Mouse (Mus musculus) lung, embryonic 16.5 days (tissue): ENCODE results near the gene Arhgef6. TPM values are rescaled to one million over a fixed set of nuclear protein-coding genes. Genes with fewer than 3 reads are reported as not detected.
A peak's percentile ranks its signal among the peaks of the same experiment; 100 is the strongest.

Experiments
- ATAC-seq: fragments of 200-750 bp; cut with Nextera tagmentation; 2 replicates; pipeline ENCODE4 v1.8.0; 2017; ENCODE audit warnings: low read depth, mild to moderate bottlenecking, moderate library complexity
- H3K27ac ChIP-seq: fragments of 300-500 bp; sonication (generic); 2 replicates; pipeline ENCODE4 v1.5.1; 2014; ENCODE audit warnings: mild to moderate bottlenecking, control low read depth, low read length
- H3K27me3 ChIP-seq: fragments of 300-500 bp; sonication (generic); 2 replicates; pipeline ENCODE4 v1.6.1; 2014; ENCODE audit warnings: low read depth, low read length, mixed read lengths; ENCODE audit not compliant: control insufficient read depth, insufficient read depth
- H3K36me3 ChIP-seq: fragments of 300-500 bp; sonication (generic); 2 replicates; pipeline ENCODE4 v1.6.1; 2014; ENCODE audit warnings: low read length; ENCODE audit not compliant: control insufficient read depth, insufficient read depth
- H3K4me1 ChIP-seq: fragments of 300-500 bp; sonication (generic); replicated peaks from 2 replicates; pipeline ENCODE4 v1.6.1; 2014; ENCODE audit warnings: low read length, mixed read lengths; ENCODE audit not compliant: control insufficient read depth, insufficient read depth
- H3K4me2 ChIP-seq: fragments of 300-500 bp; sonication (generic); 2 replicates; pipeline ENCODE4 v1.6.1; 2014; ENCODE audit warnings: low read depth, low read length, control low read depth
- H3K4me3 ChIP-seq: fragments of 300-500 bp; sonication (generic); 2 replicates; pipeline ENCODE4 v1.5.1; 2014; ENCODE audit warnings: mild to moderate bottlenecking, low read length, control low read depth
- H3K9ac ChIP-seq: fragments of 300-500 bp; sonication (generic); 2 replicates; pipeline ENCODE4 v1.6.1; 2014; ENCODE audit warnings: low read length, control low read depth
- H3K9me3 ChIP-seq: fragments of 300-500 bp; sonication (generic); 2 replicates; pipeline ENCODE4 v1.6.1; 2016; ENCODE audit warnings: low read length; ENCODE audit not compliant: control insufficient read depth
- WGBS: fragments of 180-500 bp; shearing (Covaris S2); extraction: QIAGEN DNeasy Blood & Tissue Kit; methylation state at CpG from one replicate; pipeline ENCODE4 v1.1.7; 2014; 5-methylcytosine and 5-hydroxymethylcytosine counted together
- polyA plus RNA-seq: library from polyadenylated mRNA; unstranded; fragments of >200 nt; fragmentation: Nextera tagmentation; extraction: Ambion mirVana; gene quantifications from 2 replicates; pipeline ENCODE4 v1.2.1, GENCODE M21; 2015

Gene Arhgef6
- polyA plus RNA-seq, 1 experiment from 2014 or later: 26.4 TPM

GRCm38 (mm10) chrX:57309993-57310392 is 28.5 kb downstream of the Arhgef6 start:
- Histone ChIP-seq H3K9ac (no peak overlapping the region), H3K9me3 (no peaks in the 10 kb centered on the region), H3K27ac (no peak overlapping the region), H3K4me1 (no peaks in the 10 kb centered on the region), H3K4me3 (no peak overlapping the region), H3K36me3 (no peaks in the 10 kb centered on the region), H3K27me3 (no peaks in the 10 kb centered on the region), H3K4me2 (no peak overlapping the region)
- no peak for ATAC-seq
- WGBS: 50% methylated on average over 1 of the region's 2 CpGs

GRCm38 (mm10) chrX:57306747-57307146 is 31.8 kb downstream of the Arhgef6 start:
- Histone ChIP-seq H3K9me3 (no peaks in the 10 kb centered on the region), H3K4me2 (no peak overlapping the region), H3K4me1 (no peaks in the 10 kb centered on the region), H3K27me3 (no peaks in the 10 kb centered on the region), H3K27ac (no peak overlapping the region), H3K36me3 (no peaks in the 10 kb centered on the region), H3K4me3 (no peak overlapping the region), H3K9ac (no peak overlapping the region)
- ATAC-seq: no peak
- WGBS: 73% methylated on average over 6 of the region's 6 CpGs

- H3K4me2 ChIP-seq: no peak overlapping the region
- H3K9ac ChIP-seq: no peak overlapping the region
- no peaks in the 10 kb centered on the region for H3K9me3 ChIP-seq
- no peaks in the 10 kb centered on the region for H3K4me1 ChIP-seq
- H3K4me3 ChIP-seq: no peak overlapping the region
- H3K36me3 ChIP-seq: no peaks in the 10 kb centered on the region
- no peak overlapping the region for H3K27ac ChIP-seq
- WGBS: 77% methylated on average over 3 of the region's 3 CpGs
- no peaks in the 10 kb centered on the region for H3K27me3 ChIP-seq
- ATAC-seq: no peak
Measured at GRCm38 (mm10) chrX:57304784-57305287, 33.7 kb downstream of the Arhgef6 start.

GRCm38 (mm10) chrX:57303188-57303878 is 35.2 kb downstream of the Arhgef6 start:
- WGBS: 54% methylated on average over 8 of the region's 8 CpGs
- 0 out of 2 replicates have a peak overlapping the region, but pooled peaks have one; percentile 27 for H3K27ac ChIP-seq
- H3K4me2 ChIP-seq: no peak overlapping the region
- ATAC-seq: no peak
- no peak overlapping the region for H3K9ac ChIP-seq
- H3K4me1 ChIP-seq: no peaks in the 10 kb centered on the region
- no peaks in the 10 kb centered on the region for H3K36me3 ChIP-seq
- H3K4me3 ChIP-seq: no peak overlapping the region
- H3K27me3 ChIP-seq: no peaks in the 10 kb centered on the region
- H3K9me3 ChIP-seq: no peaks in the 10 kb centered on the region

GRCm38 (mm10) chrX:57298946-57299345 is 39.6 kb downstream of the Arhgef6 start:
- H3K27me3 ChIP-seq: no peaks in the 10 kb centered on the region
- H3K36me3 ChIP-seq: no peaks in the 10 kb centered on the region
- no peak overlapping the region for H3K4me2 ChIP-seq
- H3K4me1 ChIP-seq: no peaks in the 10 kb centered on the region
- 40% methylated on average over 7 of the region's 7 CpGs for WGBS
- H3K27ac ChIP-seq: no peak overlapping the region
- H3K4me3 ChIP-seq: no peak overlapping the region
- no peak for ATAC-seq
- no peaks in the 10 kb centered on the region for H3K9me3 ChIP-seq
- no peak overlapping the region for H3K9ac ChIP-seq

- no peaks in the 10 kb centered on the region for H3K27me3 ChIP-seq
- no peak overlapping the region for H3K27ac ChIP-seq
- ATAC-seq: no peak
- H3K9ac ChIP-seq: no peak overlapping the region
- H3K9me3 ChIP-seq: no peaks in the 10 kb centered on the region
- H3K4me1 ChIP-seq: no peaks in the 10 kb centered on the region
- no peak overlapping the region for H3K4me2 ChIP-seq
- H3K36me3 ChIP-seq: no peaks in the 10 kb centered on the region
- 61% methylated on average over 3 of the region's 3 CpGs for WGBS
- no peak overlapping the region for H3K4me3 ChIP-seq
Measured at GRCm38 (mm10) chrX:57288458-57288857, 50.1 kb downstream of the Arhgef6 start.

- WGBS: 72% methylated on average over 9 of the region's 9 CpGs
- ATAC-seq: no peak
Measured at GRCm38 (mm10) chrX:57286281-57286680, 52.2 kb downstream of the Arhgef6 start.

GRCm38 (mm10) chrX:57282184-57282583 is 56.3 kb downstream of the Arhgef6 start:
- H3K4me1 ChIP-seq: no peaks in the 10 kb centered on the region; the same call in none of the 2 replicates

More at GRCm38 (mm10) chrX:57286281-57286680, 52.2 kb downstream of the Arhgef6 start:
- Histone ChIP-seq H3K27ac (no peak overlapping the region), H3K27me3 (no peaks in the 10 kb centered on the region), H3K9me3 (no peaks in the 10 kb centered on the region), H3K4me2 (no peak overlapping the region), H3K4me1 (no peaks in the 10 kb centered on the region), H3K4me3 (no peak overlapping the region), H3K9ac (no peak overlapping the region), H3K36me3 (no peaks in the 10 kb centered on the region)

GRCm38 (mm10) chrX:57277560-57278335 is 60.8 kb downstream of the Arhgef6 start:
- WGBS: 19% methylated on average over 6 of the region's 6 CpGs
- Histone ChIP-seq H3K9me3 (no peaks in the 10 kb centered on the region), H3K27me3 (no peaks in the 10 kb centered on the region), H3K27ac (peak overlapping the region; percentile 45), H3K9ac (no peak overlapping the region; the same call in 1 of the 2 replicates), H3K4me3 (no peak overlapping the region), H3K36me3 (no peaks in the 10 kb centered on the region), H3K4me2 (no peak overlapping the region), H3K4me1 (no peaks in the 10 kb centered on the region; the same call in none of the 2 replicates)
- ATAC-seq: peak; percentile 89

More at GRCm38 (mm10) chrX:57282184-57282583, 56.3 kb downstream of the Arhgef6 start:
- Histone ChIP-seq H3K36me3 (no peaks in the 10 kb centered on the region), H3K27ac (no peak overlapping the region), H3K9me3 (no peaks in the 10 kb centered on the region), H3K4me3 (no peak overlapping the region), H3K27me3 (no peaks in the 10 kb centered on the region), H3K4me2 (no peak overlapping the region), H3K9ac (no peak overlapping the region)
- WGBS: 94% methylated on average over 3 of the region's 3 CpGs
- no peak for ATAC-seq
